Mouse (Mus musculus) MEL (cell line): ENCODE results near the gene Bmp7. TPM values are rescaled to one million over a fixed set of nuclear protein-coding genes. Genes with fewer than 3 reads are reported as not detected.

ENCODE experiments used
- DNase-seq: peaks from one replicate; pipeline ENCODE4 v3.0.0; 2011; ENCODE audit warnings: low read depth, low spot score
- H3K27ac ChIP-seq: 2 replicates; pipeline ENCODE4 v1.5.1; 2012; ENCODE audit warnings: low read depth, mild to moderate bottlenecking, control low read depth, low read length, moderate library complexity; ENCODE audit not compliant: control insufficient read depth
- H3K27me3 ChIP-seq, 2 experiments: fragments of 150-350 bp in 1 of 2; sonication (generic) in 1 of 2; 2 replicates each; pipeline ENCODE4 v1.6.1; 2012; ENCODE audit warnings: low read length in 2 of 2, mild to moderate bottlenecking in 2 of 2, improper control_type of control experiment in 1 of 2, moderate library complexity in 1 of 2; ENCODE audit not compliant: insufficient read depth in 2 of 2, control insufficient read depth in 1 of 2
- H3K36me3 ChIP-seq, 2 experiments: 2 replicates each; pipeline ENCODE4 v1.6.1; 2012 to 2014; ENCODE audit warnings: low read length in 2 of 2, improper control_type of control experiment in 1 of 2, inconsistent platforms in 1 of 2, mild to moderate bottlenecking in 1 of 2; ENCODE audit not compliant: insufficient read depth in 2 of 2, control insufficient read depth in 1 of 2
- H3K4me1 ChIP-seq, 2 experiments: fragments of 150-350 bp in 1 of 2; sonication (generic) in 1 of 2; 2 replicates each; pipeline ENCODE4 v1.6.1; 2012; ENCODE audit warnings: low read length in 2 of 2, improper control_type of control experiment in 1 of 2, mild to moderate bottlenecking in 1 of 2; ENCODE audit not compliant: insufficient read depth in 2 of 2, control insufficient read depth in 1 of 2
- H3K4me3 ChIP-seq, 2 experiments: fragments of 150-350 bp in 1 of 2; sonication (generic) in 1 of 2; 2 replicates each; pipeline ENCODE4 v1.5.1; 2012; ENCODE audit warnings: low read depth in 2 of 2, low read length in 2 of 2, mild to moderate bottlenecking in 2 of 2, moderate library complexity in 2 of 2, control low read depth in 1 of 2, improper control_type of control experiment in 1 of 2; ENCODE audit not compliant: control insufficient read depth in 1 of 2, insufficient read depth in 1 of 2
- H3K79me2 ChIP-seq: 2 replicates; pipeline ENCODE4 v1.6.1; 2012; ENCODE audit warnings: mild to moderate bottlenecking, low read length, moderate library complexity; ENCODE audit not compliant: control insufficient read depth, poor library complexity, insufficient read depth
- H3K9ac ChIP-seq: 2 replicates; pipeline ENCODE4 v1.6.1; 2012; ENCODE audit warnings: low read depth, mild to moderate bottlenecking, control low read depth, low read length, moderate library complexity; ENCODE audit not compliant: control insufficient read depth, poor library complexity, severe bottlenecking
- H3K9me3 ChIP-seq: fragments of 150-350 bp; sonication (generic); replicated peaks from 2 replicates; pipeline ENCODE4 v1.6.1; 2012; ENCODE audit warnings: mild to moderate bottlenecking, low read length, improper control_type of control experiment, moderate library complexity; ENCODE audit not compliant: insufficient read depth
- CTCF ChIP-seq, 3 experiments: IDR thresholded peaks in 2 of 3; conservative IDR thresholded peaks in 1 of 3; 2 replicates each; pipeline ENCODE4 v1.5.1; 2011 to 2012; ENCODE audit warnings: low read length in 3 of 3, low read depth in 2 of 3, mild to moderate bottlenecking in 2 of 3, improper control_type of control experiment in 1 of 3, inconsistent platforms in 1 of 3, mixed read lengths in 1 of 3, moderate library complexity in 1 of 3; ENCODE audit not compliant: control insufficient read depth in 1 of 3, insufficient read depth in 1 of 3, poor library complexity in 1 of 3, severe bottlenecking in 1 of 3
- E2F4 ChIP-seq: IDR thresholded peaks from 2 replicates; pipeline ENCODE4 v1.6.1; 2011; ENCODE audit warnings: low read depth, low read length, improper control_type of control experiment, borderline replicate concordance
- ELF1 ChIP-seq: IDR thresholded peaks from 2 replicates; pipeline ENCODE4 v1.6.1; 2014; ENCODE audit warnings: low read depth, mild to moderate bottlenecking, inconsistent platforms, low read length, improper control_type of control experiment, moderate library complexity
- GABPA ChIP-seq: IDR thresholded peaks from 2 replicates; pipeline ENCODE4 v1.6.1; 2012; ENCODE audit warnings: low read depth, mild to moderate bottlenecking, inconsistent platforms, low read length, improper control_type of control experiment, moderate library complexity
- GATA1 ChIP-seq: IDR thresholded peaks from 2 replicates; pipeline ENCODE4 v1.6.1; 2011; ENCODE audit warnings: low read depth, low read length, improper control_type of control experiment
- JUND ChIP-seq: IDR thresholded peaks from 2 replicates; pipeline ENCODE4 v1.6.1; 2011; ENCODE audit warnings: low read depth, mild to moderate bottlenecking, improper control_type of control experiment, low read length
- MAX ChIP-seq: IDR thresholded peaks from 2 replicates; pipeline ENCODE4 v1.6.1; 2011; ENCODE audit warnings: low read length, improper control_type of control experiment
- MAZ ChIP-seq: IDR thresholded peaks from 2 replicates; pipeline ENCODE4 v1.6.1; 2012; ENCODE audit warnings: low read depth, mild to moderate bottlenecking, inconsistent platforms, low read length, improper control_type of control experiment
- MEF2A ChIP-seq: IDR thresholded peaks from 2 replicates; pipeline ENCODE4 v1.6.1; 2014; ENCODE audit warnings: low read depth, mild to moderate bottlenecking, inconsistent platforms, low read length, improper control_type of control experiment; ENCODE audit not compliant: poor library complexity, insufficient replicate concordance, severe bottlenecking; ENCODE audit errors: extremely low read depth
- MYB ChIP-seq: IDR thresholded peaks from 2 replicates; pipeline ENCODE4 v1.6.1; 2011; ENCODE audit warnings: mild to moderate bottlenecking, low read depth, low read length, improper control_type of control experiment
- NELFE ChIP-seq: IDR thresholded peaks from 2 replicates; pipeline ENCODE4 v1.6.1; 2011; ENCODE audit warnings: low read depth, low read length, improper control_type of control experiment
- NRF1 ChIP-seq: IDR thresholded peaks from 2 replicates; pipeline ENCODE4 v1.6.1; 2014; ENCODE audit warnings: low read depth, mild to moderate bottlenecking, inconsistent platforms, low read length, improper control_type of control experiment, moderate library complexity; ENCODE audit not compliant: poor library complexity, insufficient read depth, severe bottlenecking
- TAL1 ChIP-seq: IDR thresholded peaks from 2 replicates; pipeline ENCODE4 v1.6.1; 2012; ENCODE audit warnings: mild to moderate bottlenecking, inconsistent platforms, low read length, moderate library complexity, mixed read lengths
- TBP ChIP-seq: IDR thresholded peaks from 2 replicates; pipeline ENCODE4 v1.8.0; 2011; ENCODE audit warnings: low read depth, low read length, improper control_type of control experiment
- UBTF ChIP-seq: IDR thresholded peaks from 2 replicates; pipeline ENCODE4 v1.6.1; 2012; ENCODE audit warnings: low read depth, mild to moderate bottlenecking, inconsistent platforms, low read length, improper control_type of control experiment, moderate library complexity, borderline replicate concordance; ENCODE audit not compliant: insufficient read depth
- USF1 ChIP-seq: IDR thresholded peaks from 2 replicates; pipeline ENCODE4 v1.6.1; 2014; ENCODE audit warnings: low read depth, mild to moderate bottlenecking, inconsistent platforms, low read length, improper control_type of control experiment, moderate library complexity
- ZC3H11A ChIP-seq: IDR thresholded peaks from 2 replicates; pipeline ENCODE4 v1.6.1; 2012; ENCODE audit warnings: low read depth, mild to moderate bottlenecking, inconsistent platforms, low read length, improper control_type of control experiment
- ZKSCAN1 ChIP-seq: IDR thresholded peaks from 2 replicates; pipeline ENCODE4 v1.6.1; 2012; ENCODE audit warnings: low read depth, mild to moderate bottlenecking, inconsistent platforms, low read length, improper control_type of control experiment, moderate library complexity
- ZMIZ1 ChIP-seq: IDR thresholded peaks from 2 replicates; pipeline ENCODE4 v1.6.1; 2012; ENCODE audit warnings: low read depth, mild to moderate bottlenecking, inconsistent platforms, low read length, improper control_type of control experiment, moderate library complexity
- ZNF384 ChIP-seq: IDR thresholded peaks from 2 replicates; pipeline ENCODE4 v1.6.1; 2012; ENCODE audit warnings: low read depth, mild to moderate bottlenecking, inconsistent platforms, low read length, improper control_type of control experiment
- polyA plus RNA-seq, 2 experiments: library from polyadenylated mRNA; stranded (reverse) in 1 of 2; unstranded in 1 of 2; fragments of >175 nt in 1 of 2; fragments of >200 nt in 1 of 2; gene quantifications; 2 replicates each; pipeline versions ENCODE4 v1.2.1 to v1.2.4; 2012; ENCODE audit warnings: low replicate concordance in 2 of 2, low read depth in 1 of 2; ENCODE audit not compliant: insufficient read length in 2 of 2, insufficient read depth in 1 of 2, missing spikeins in 1 of 2
- total RNA-seq: library from RNA; depleted of rRNA; stranded (reverse); fragments of 300-350 nt; gene quantifications from 2 replicates; pipeline ENCODE4 v1.2.3, GENCODE M21; 2012

The Bmp7 gene
- total and polyA plus RNA-seq, 3 experiments, result not detected

GRCm38 (mm10) chr2:172840905-172841750, 99.0 kb downstream of the Bmp7 start:
- H3K27ac ChIP-seq, result no peak overlapping the region
- H3K9ac ChIP-seq, result no peak overlapping the region
- H3K27me3 ChIP-seq, result no peaks in the 10 kb centered on the region
- no peaks in the 10 kb centered on the region for H3K9me3 ChIP-seq
- TF ChIP-seq ZMIZ1 (no peak), ZC3H11A (no peak), ZNF384 (no peak), GATA1 (no peak), ZKSCAN1 (no peak), JUND (no peak), MAZ (no peak), E2F4 (no peak), NELFE (no peak), GABPA (no peak), USF1 (no peak), TAL1 (no peak), CTCF (IDR thresholded peaks at IDR 0.05 in 2 of 3, conservative IDR thresholded peaks at IDR 0.05 in 1 of 3; ENCODE audit: control insufficient read depth in 1 of 3, insufficient read depth in 1 of 3, low read depth in 2 of 3, low read length in 3 of 3, poor library complexity in 1 of 3, severe bottlenecking in 1 of 3) (no peak), MAX (no peak), MYB (no peak), ELF1 (no peak)
- DNase-seq, result no peak
- no peak overlapping the region for H3K4me3 ChIP-seq
- no peaks in the 10 kb centered on the region for H3K4me1 ChIP-seq
- no peaks in the 10 kb centered on the region for H3K79me2 ChIP-seq
- no peaks in the 10 kb centered on the region for H3K36me3 ChIP-seq

- Histone ChIP-seq H3K36me3 (no peaks in the 10 kb centered on the region), H3K27me3 (no peaks in the 10 kb centered on the region), H3K4me3 (no peak overlapping the region), H3K9me3 (no peaks in the 10 kb centered on the region), H3K4me1 (no peaks in the 10 kb centered on the region), H3K79me2 (no peaks in the 10 kb centered on the region), H3K9ac (no peak overlapping the region), H3K27ac (no peak overlapping the region)
- TF ChIP-seq E2F4, result no peak
- no peak for TF ChIP-seq MEF2A
- TF ChIP-seq CTCF (IDR thresholded peaks at IDR 0.05 in 2 of 3, conservative IDR thresholded peaks at IDR 0.05 in 1 of 3; ENCODE audit: control insufficient read depth in 1 of 3, insufficient read depth in 1 of 3, low read depth in 2 of 3, low read length in 3 of 3, poor library complexity in 1 of 3, severe bottlenecking in 1 of 3), result no peak
- TF ChIP-seq MAX, result no peak
- no peak for TF ChIP-seq GATA1
- no peak for TF ChIP-seq TBP
- TF ChIP-seq NRF1, result no peak
- no peak for TF ChIP-seq ELF1
- no peak for TF ChIP-seq UBTF
- TF ChIP-seq GABPA, result no peak
- no peak for DNase-seq
Observed at GRCm38 (mm10) chr2:172839317-172839980, 100.7 kb downstream of the Bmp7 start.
